Comparison of ENCODE assay signal across 17 mouse cellular contexts in the genomic region with DNA sequence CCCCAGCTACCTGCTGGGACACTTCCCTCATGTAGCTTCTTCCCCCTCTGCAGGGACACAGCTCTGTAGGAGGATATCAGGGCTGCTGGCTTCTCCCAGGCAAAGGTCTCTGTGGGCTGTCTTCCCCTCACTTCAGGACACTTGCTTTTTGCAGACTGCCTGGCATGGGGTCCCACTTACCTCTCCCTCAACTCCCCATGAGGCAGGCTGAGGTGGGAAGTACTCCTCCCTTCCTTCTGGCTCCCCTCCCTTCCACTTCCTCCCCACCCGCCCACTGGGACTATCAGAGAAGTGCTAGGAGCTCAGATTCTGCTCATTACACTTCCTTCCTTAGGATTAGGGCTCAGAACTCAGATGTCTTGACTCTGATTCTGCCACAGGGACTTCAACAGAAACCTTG. TPM values are rescaled to one million over a fixed set of nuclear protein-coding genes. Genes with fewer than 3 reads are reported as not detected.
A peak's percentile ranks its signal among the peaks of the same experiment; 100 is the strongest.
DNase-seq lines count a peak whose midpoint lies in the region; ATAC-seq and TF ChIP-seq lines count a peak whose summit lies in the region.
"Had no signal": no experiment of that assay in that cellular context is flagged by ENCODE, and none has a peak within 500 bp of the region (broad histone marks: within the 10 kb centered on the region; RNA-seq: fewer than 3 reads in every experiment).

No protein-coding gene starts in this region.

- no peaks in the 10 kb centered on the region for H3K27me3 ChIP-seq in kidney, postnatal 0 days (ENCODE audit: insufficient read depth, low read length)
- H3K27me3 ChIP-seq in stomach, embryonic 16.5 days (ENCODE audit: control insufficient read depth, insufficient read depth, low read length): no peaks in the 10 kb centered on the region
- H3K27me3 ChIP-seq in stomach, postnatal 0 days (ENCODE audit: control insufficient read depth, insufficient read depth, low read length): no peaks in the 10 kb centered on the region
- H3K27me3 ChIP-seq in heart, postnatal 0 days (ENCODE audit: control insufficient read depth, insufficient read depth, low read length): no peaks in the 10 kb centered on the region
- H3K27me3 ChIP-seq: hindbrain, embryonic 15.5 days; lung, embryonic 15.5 days had no signal

- intact Hi-C loops in left cerebral cortex, postnatal 4 days (cut with DNase I): no loop called here

- H3K4me1 ChIP-seq in kidney, postnatal 0 days (replicated peaks; ENCODE audit: insufficient read depth, low read length): no peaks in the 10 kb centered on the region
- no peaks in the 10 kb centered on the region for H3K4me1 ChIP-seq in stomach, embryonic 16.5 days (ENCODE audit: control insufficient read depth, insufficient read depth, low read length)
- no peaks in the 10 kb centered on the region for H3K4me1 ChIP-seq in stomach, postnatal 0 days (replicated peaks; ENCODE audit: control insufficient read depth, insufficient read depth)
- H3K4me1 ChIP-seq in heart, postnatal 0 days (ENCODE audit: control insufficient read depth, insufficient read depth): no peaks in the 10 kb centered on the region
- H3K4me1 ChIP-seq: hindbrain, embryonic 15.5 days; lung, embryonic 15.5 days had no signal

- no peaks in the 10 kb centered on the region for H3K36me3 ChIP-seq in kidney, postnatal 0 days (ENCODE audit: insufficient read depth, low read length)
- no peaks in the 10 kb centered on the region for H3K36me3 ChIP-seq in stomach, embryonic 16.5 days (ENCODE audit: control insufficient read depth, insufficient read depth, low read length)
- no peaks in the 10 kb centered on the region for H3K36me3 ChIP-seq in stomach, postnatal 0 days (ENCODE audit: control insufficient read depth, insufficient read depth, low read length)
- H3K36me3 ChIP-seq in heart, postnatal 0 days (replicated peaks; ENCODE audit: control insufficient read depth, insufficient read depth, low read length): no peaks in the 10 kb centered on the region
- H3K36me3 ChIP-seq: hindbrain, embryonic 15.5 days; lung, embryonic 15.5 days had no signal

- no peak for TF ChIP-seq CTCF in kidney, postnatal 0 days (IDR thresholded peaks at IDR 0.05; ENCODE audit: low read depth)
- TF ChIP-seq CTCF in stomach, postnatal 0 days (IDR thresholded peaks at IDR 0.05; ENCODE audit: low read depth): no peak
- no peak for TF ChIP-seq CTCF in heart, postnatal 0 days (IDR thresholded peaks at IDR 0.05; ENCODE audit: low read depth)

- no peak overlapping the region for H3K27ac ChIP-seq in kidney, postnatal 0 days
- H3K27ac ChIP-seq in stomach, embryonic 16.5 days (ENCODE audit: low read length): peak overlapping the region; percentile 4; the same call in 1 of the 2 replicates
- no peak overlapping the region for H3K27ac ChIP-seq in stomach, postnatal 0 days (replicated peaks)
- peak overlapping the region; percentile 58 for H3K27ac ChIP-seq in heart, postnatal 0 days (ENCODE audit: low read depth)
- H3K27ac ChIP-seq: hindbrain, embryonic 15.5 days; lung, embryonic 15.5 days had no signal

- WGBS in kidney, postnatal 0 days: 38% methylated on average over 1 of the region's 1 CpGs
- 50% methylated on average over 1 of the region's 1 CpGs for WGBS in stomach, embryonic 16.5 days
- WGBS in stomach, postnatal 0 days: 37% methylated on average over 1 of the region's 1 CpGs
- 13% methylated on average over 1 of the region's 1 CpGs for WGBS in heart, postnatal 0 days

- ATAC-seq in kidney, postnatal 0 days (replicated peaks; ENCODE audit: low FRiP score, low read depth): no peak
- ATAC-seq in stomach, embryonic 16.5 days (ENCODE audit: insufficient read depth, low FRiP score): no peak
- no peak for ATAC-seq in stomach, postnatal 0 days (ENCODE audit: low FRiP score, low TSS enrichment)
- ATAC-seq in heart, postnatal 0 days (ENCODE audit: insufficient read depth, low read depth): peak; percentile 71
- ATAC-seq: forebrain, postnatal 0 days; intestine, postnatal 0 days had no signal

- TF ChIP-seq EP300 in stomach, postnatal 0 days (optimal IDR thresholded peaks at IDR 0.05): no peak
- no peak for TF ChIP-seq EP300 in heart, postnatal 0 days (IDR thresholded peaks at IDR 0.05; ENCODE audit: low read depth)

- no peak overlapping the region for H3K4me3 ChIP-seq in kidney, postnatal 0 days (replicated peaks; ENCODE audit: low read depth, low read length)
- H3K4me3 ChIP-seq in stomach, embryonic 16.5 days (replicated peaks; ENCODE audit: low read length): no peak overlapping the region
- H3K4me3 ChIP-seq in stomach, postnatal 0 days (ENCODE audit: low read depth, low read length): no peak overlapping the region
- no peak overlapping the region for H3K4me3 ChIP-seq in heart, postnatal 0 days (ENCODE audit: low read depth, low read length)
- H3K4me3 ChIP-seq: hindbrain, embryonic 15.5 days; lung, embryonic 15.5 days had no signal

- no peak overlapping the region for H3K4me2 ChIP-seq in kidney, postnatal 0 days (ENCODE audit: low read length)
- H3K4me2 ChIP-seq in stomach, embryonic 16.5 days (ENCODE audit: low read depth, low read length): no peak overlapping the region
- no peak overlapping the region for H3K4me2 ChIP-seq in stomach, postnatal 0 days (replicated peaks; ENCODE audit: low read depth)
- H3K4me2 ChIP-seq in heart, postnatal 0 days (ENCODE audit: low read depth, low read length): no peak overlapping the region
- H3K4me2 ChIP-seq: hindbrain, embryonic 15.5 days; lung, embryonic 15.5 days had no signal

- no peak overlapping the region for H3K9ac ChIP-seq in kidney, postnatal 0 days (ENCODE audit: low read depth, low read length)
- H3K9ac ChIP-seq in stomach, embryonic 16.5 days (ENCODE audit: low read length): no peak overlapping the region
- H3K9ac ChIP-seq in stomach, postnatal 0 days (ENCODE audit: low read length): no peak overlapping the region
- H3K9ac ChIP-seq in heart, postnatal 0 days (replicated peaks; ENCODE audit: low read depth, low read length): no peak overlapping the region
- H3K9ac ChIP-seq: forebrain, postnatal 0 days; hindbrain, embryonic 15.5 days; lung, embryonic 15.5 days had no signal

- no peaks in the 10 kb centered on the region for H3K9me3 ChIP-seq in kidney, postnatal 0 days (replicated peaks; ENCODE audit: low read length)
- no peaks in the 10 kb centered on the region for H3K9me3 ChIP-seq in stomach, embryonic 16.5 days (replicated peaks; ENCODE audit: control insufficient read depth, low read length)
- H3K9me3 ChIP-seq in stomach, postnatal 0 days (ENCODE audit: control insufficient read depth, low read length): no peaks in the 10 kb centered on the region
- H3K9me3 ChIP-seq in heart, postnatal 0 days (replicated peaks; ENCODE audit: control insufficient read depth, low read length): no peaks in the 10 kb centered on the region
- H3K9me3 ChIP-seq: hindbrain, embryonic 15.5 days; lung, embryonic 15.5 days had no signal

- DNase-seq in kidney, postnatal 0 days (ENCODE audit: low spot score): peak; percentile 5
- DNase-seq in kidney, adult 18-20 months: no peak
- no peak for DNase-seq in stomach, postnatal 0 days (ENCODE audit: low spot score)
- DNase-seq in heart, postnatal 0 days (ENCODE audit: low spot score): peak; percentile 7
- no peak for DNase-seq in left cerebral cortex, postnatal 4 days
- no peak for DNase-seq in left cerebral cortex, adult 18-20 months (ENCODE audit: low spot score in 2 of 2)
- DNase-seq: adrenal gland, postnatal 25 days; cerebellum, postnatal 10 days; forebrain, postnatal 0 days; gastrocnemius, postnatal 14 days; thymus, postnatal 14 days had no signal

RNA-seq across cellular contexts. Expression of a gene that starts 6.6 kb away (rescaled TPM):
- polyA plus RNA-seq in kidney, postnatal 0 days (2015; fragmentation: Nextera tagmentation; extraction: Ambion mirVana): not detected in 2 replicates
- polyA plus RNA-seq in stomach, embryonic 16.5 days (2015; fragmentation: Nextera tagmentation; extraction: Ambion mirVana): 0.06 TPM in 1 of 2 replicates, not detected in the other
- polyA plus RNA-seq in stomach, postnatal 0 days (2015; fragmentation: Nextera tagmentation; extraction: Ambion mirVana): 0.01 TPM in 1 of 2 replicates, not detected in the other
- 0.19 TPM in 1 of 2 replicates, not detected in the other for total RNA-seq in heart, postnatal 0 days (2014; rRNA removed; ENCODE audit: low replicate concordance)
- 0.01 TPM in 2 replicates for polyA plus RNA-seq in heart, postnatal 0 days (2015; fragmentation: Nextera tagmentation; extraction: Ambion mirVana)
- total RNA-seq in left cerebral cortex, postnatal 4 days (2021): under 1 TPM; 0.30 to 0.52 TPM
- 10 to 100 TPM; 16.4 to 19.0 TPM for total RNA-seq in left cerebral cortex, adult 18-20 months (2021)
- total RNA-seq: midbrain, postnatal 0 days had no signal
- polyA plus RNA-seq: intestine, postnatal 0 days; midbrain, postnatal 0 days; neural tube, embryonic 11.5 days had no signal

Comparison
In these comparisons a context has a peak if more than half of its experiments do, and no peak if none do; other contexts are left out.
1. DNase-seq: peak in kidney, postnatal 0 days (single experiment) and heart, postnatal 0 days (single experiment); none in kidney, adult 18-20 months (single experiment), stomach, postnatal 0 days (single experiment), left cerebral cortex, postnatal 4 days (single experiment) and left cerebral cortex, adult 18-20 months (0 of 2).
2. H3K27ac ChIP-seq: peak in stomach, embryonic 16.5 days (single experiment) and heart, postnatal 0 days (single experiment); none in kidney, postnatal 0 days (single experiment) and stomach, postnatal 0 days (single experiment).